Mouse (Mus musculus): ENCODE measurements around the gene Ist1.

The Ist1 gene

GRCm38 (mm10) chr8:109693146-109693900, at the start of gene Ist1:
TSS of gene Ist1 (minus strand) at chr8:109693260.
- peak; percentile 100 for DNase-seq (ENCODE audit: low read depth, low spot score)

GRCm38 (mm10) chr8:109738049-109738380, 45.0 kb upstream of the Ist1 start:
- no peak for DNase-seq (ENCODE audit: low read depth, low spot score)

GRCm38 (mm10) chr8:109737237-109738048, 44.4 kb upstream of the Ist1 start, which contains the start of gene Atxn1l:
TSS of gene Atxn1l (minus strand) at chr8:109737739.
- DNase-seq (ENCODE audit: low read depth, low spot score): peak; percentile 92

GRCm38 (mm10) chr8:109736819-109737218, 43.8 kb upstream of the Ist1 start:
- DNase-seq (ENCODE audit: low read depth, low spot score): peak; percentile 20

- no peak for DNase-seq (ENCODE audit: low read depth, low spot score)
These were observed 41.0 kb upstream of the Ist1 start for GRCm38 (mm10) chr8:109734018-109734417.

- DNase-seq (ENCODE audit: low read depth, low spot score): no peak
These were observed 38.0 kb upstream of the Ist1 start for GRCm38 (mm10) chr8:109731012-109731411.

- no peak for DNase-seq (ENCODE audit: low read depth, low spot score)
These were observed 32.0 kb upstream of the Ist1 start for GRCm38 (mm10) chr8:109725106-109725505.

GRCm38 (mm10) chr8:109714961-109715360, 21.9 kb upstream of the Ist1 start:
- no peak for DNase-seq (ENCODE audit: low read depth, low spot score)

- no peak for DNase-seq (ENCODE audit: low read depth, low spot score)
These were observed 19.5 kb upstream of the Ist1 start for GRCm38 (mm10) chr8:109712521-109712920.

- DNase-seq (ENCODE audit: low read depth, low spot score): peak; percentile 77
These were observed 14.9 kb upstream of the Ist1 start for GRCm38 (mm10) chr8:109707921-109708320.

GRCm38 (mm10) chr8:109706874-109707237, 13.8 kb upstream of the Ist1 start:
- DNase-seq (ENCODE audit: low read depth, low spot score): peak; percentile 81

GRCm38 (mm10) chr8:109706076-109706873, 13.2 kb upstream of the Ist1 start:
- peak; percentile 35 for DNase-seq (ENCODE audit: low read depth, low spot score)

- peak; percentile 93 for DNase-seq (ENCODE audit: low read depth, low spot score)
These were observed 12.4 kb upstream of the Ist1 start, which contains the start of gene Zfp821 for GRCm38 (mm10) chr8:109705320-109706075. TSS of gene Zfp821 (plus strand) at chr8:109705546.

GRCm38 (mm10) chr8:109704565-109705319, 11.7 kb upstream of the Ist1 start:
- DNase-seq (ENCODE audit: low read depth, low spot score): no peak

GRCm38 (mm10) chr8:109698477-109698876, 5.4 kb upstream of the Ist1 start:
- DNase-seq (ENCODE audit: low read depth, low spot score): no peak

GRCm38 (mm10) chr8:109697754-109698153, 4.7 kb upstream of the Ist1 start:
- DNase-seq (ENCODE audit: low read depth, low spot score): no peak

GRCm38 (mm10) chr8:109694154-109694553, 1.1 kb upstream of the Ist1 start:
- peak; percentile 32 for DNase-seq (ENCODE audit: low read depth, low spot score)

- peak; percentile 23 for DNase-seq (ENCODE audit: low read depth, low spot score)
These were observed 466 bp downstream of the Ist1 start for GRCm38 (mm10) chr8:109692443-109693145.

- peak; percentile 56 for DNase-seq (ENCODE audit: low read depth, low spot score)
These were observed 1.3 kb downstream of the Ist1 start for GRCm38 (mm10) chr8:109691769-109692168.

- DNase-seq (ENCODE audit: low read depth, low spot score): no peak
These were observed 5.8 kb downstream of the Ist1 start for GRCm38 (mm10) chr8:109687248-109687647.

All from CD4-positive helper T cell, adult 2 months (primary cell).